Mouse (Mus musculus) ES-E14 (cell line): ENCODE data around the gene Tgoln1.

ENCODE experiments used
- CHD2 ChIP-seq: IDR thresholded peaks from 2 replicates; pipeline ENCODE4 v1.6.1; 2014; ENCODE audit warnings: mild to moderate bottlenecking, low read depth, low read length, inconsistent platforms
- HCFC1 ChIP-seq: IDR thresholded peaks from 2 replicates; pipeline ENCODE4 v1.6.1; 2012; ENCODE audit warnings: low read length, inconsistent platforms, borderline replicate concordance; ENCODE audit not compliant: insufficient read depth
- ZC3H11A ChIP-seq: IDR thresholded peaks from 2 replicates; pipeline ENCODE4 v1.6.1; 2012; ENCODE audit warnings: low read depth, mild to moderate bottlenecking, inconsistent platforms, low read length, borderline replicate concordance
- ZNF384 ChIP-seq: IDR thresholded peaks from 2 replicates; pipeline ENCODE4 v1.6.1; 2012; ENCODE audit warnings: low read depth, low read length, inconsistent platforms

DNA sequence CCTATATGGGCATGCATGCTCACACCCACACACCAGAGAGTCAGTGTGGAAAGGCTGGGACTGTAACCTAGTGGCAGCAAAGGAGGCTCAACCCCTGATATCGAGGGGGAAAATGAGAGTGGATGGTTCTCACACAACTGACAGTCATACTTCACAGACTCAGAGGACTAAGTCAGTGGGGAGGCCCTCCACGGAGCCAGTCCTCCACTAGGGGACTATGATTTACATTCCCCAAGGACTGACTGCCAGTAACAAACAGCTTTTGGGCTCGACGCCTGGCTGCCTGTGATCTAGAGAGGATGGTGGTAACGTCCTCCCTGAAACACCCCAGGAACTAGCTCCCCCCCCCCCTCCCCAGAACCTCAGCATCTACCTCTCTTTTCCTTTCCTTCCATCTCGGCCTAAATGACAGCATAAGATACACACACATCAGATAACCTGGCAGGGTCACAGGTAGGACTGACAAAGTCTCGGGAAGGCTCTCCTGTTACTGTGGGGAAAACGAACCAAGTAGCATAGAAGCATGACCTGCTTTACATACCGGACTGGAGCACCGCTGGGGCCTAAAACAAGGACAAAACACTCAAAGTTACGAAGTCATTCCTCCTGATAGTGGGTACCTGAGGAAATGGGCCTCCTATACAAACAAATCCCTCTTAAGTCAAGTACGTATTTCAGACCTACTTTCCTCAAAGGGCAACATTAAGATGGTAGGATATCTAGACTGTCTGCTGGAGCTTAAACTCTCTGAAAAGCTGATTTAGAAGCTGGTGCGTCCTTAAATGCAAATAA lies 19.5 kb downstream of the Tgoln1 start:
- no peak for TF ChIP-seq ZC3H11A
- no peak for TF ChIP-seq CHD2
- no peak for TF ChIP-seq HCFC1
- no peak for TF ChIP-seq ZNF384
